Mouse (Mus musculus): Measurements from ENCODE around the gene Foxn1.

The Foxn1 gene

DNA sequence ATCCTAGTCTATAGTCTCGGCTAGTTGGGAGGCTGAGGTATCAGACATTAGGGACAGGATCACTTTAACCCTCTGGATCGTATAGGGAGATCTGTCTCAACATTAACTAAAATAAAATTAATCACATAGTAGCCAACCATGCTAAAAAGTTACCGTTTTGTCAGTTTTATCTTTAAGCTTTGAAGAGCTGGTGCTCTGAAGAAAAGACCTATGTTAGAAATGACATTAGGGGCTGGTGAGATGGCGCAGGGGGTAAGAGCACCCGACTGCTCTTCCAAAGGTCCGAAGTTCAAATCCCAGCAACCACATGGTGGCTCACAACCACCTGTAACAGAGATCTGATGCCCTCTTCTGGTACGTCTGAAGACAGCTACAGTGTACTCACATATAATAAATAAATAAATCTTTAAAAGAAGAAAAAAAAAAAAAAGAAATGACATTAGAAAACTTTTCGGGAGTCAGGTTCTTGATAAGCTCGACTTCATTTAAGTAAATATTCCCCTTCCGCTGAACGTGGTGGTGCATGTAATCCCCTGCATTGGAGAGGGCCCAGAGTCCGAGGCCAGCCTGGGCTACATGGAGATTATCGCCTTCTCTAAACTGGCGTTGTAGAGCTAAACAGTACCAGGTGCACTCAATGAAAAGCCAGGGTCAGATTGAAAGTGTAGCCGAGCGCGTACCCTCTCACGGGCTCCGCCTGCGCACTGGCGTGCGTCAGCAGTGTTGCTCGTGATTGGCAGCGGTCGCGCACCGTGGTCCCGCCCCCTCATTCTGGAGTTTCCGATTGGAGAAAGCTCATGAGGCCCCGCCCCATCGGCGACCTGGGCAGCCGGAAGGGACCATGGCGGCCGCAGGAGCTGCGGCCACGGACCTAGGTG is 58.5 kb downstream of the Foxn1 start, which contains the start of gene Pigs:
Pigs (plus strand) TSS at position 782 of the 878 bp plus-strand sequence.
- DNase-seq (ENCODE audit: low spot score in 2 of 2), result peak; percentile 93 to 94

- DNase-seq (ENCODE audit: low spot score in 2 of 2), result no peak
These were observed 59.1 kb downstream of the Foxn1 start for GRCm38 (mm10) chr11:78327215-78327614.

DNA sequence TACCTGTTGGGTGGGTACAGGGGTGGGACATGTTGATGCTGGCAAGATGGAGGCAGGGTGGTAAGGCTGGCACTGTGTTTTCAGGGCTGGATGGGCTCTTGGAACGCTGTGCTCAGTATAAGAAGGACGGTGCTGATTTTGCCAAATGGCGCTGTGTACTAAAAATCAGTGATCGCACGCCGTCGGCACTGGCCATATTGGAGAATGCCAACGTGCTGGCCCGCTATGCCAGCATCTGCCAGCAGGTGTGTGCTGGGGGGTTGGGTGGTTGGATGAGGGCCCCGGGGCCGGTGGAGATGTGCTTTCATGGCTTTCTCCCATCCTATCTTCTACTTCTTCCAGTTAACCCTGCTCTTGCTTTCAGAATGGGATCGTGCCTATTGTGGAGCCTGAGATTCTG is 61.4 kb downstream of the Foxn1 start:
- no peak for DNase-seq (ENCODE audit: low spot score in 2 of 2)

- peak in 1 of 2 experiments; percentile 28 for DNase-seq (ENCODE audit: low spot score in 2 of 2)
These were observed 62.2 kb downstream of the Foxn1 start for GRCm38 (mm10) chr11:78324000-78324785.

DNA sequence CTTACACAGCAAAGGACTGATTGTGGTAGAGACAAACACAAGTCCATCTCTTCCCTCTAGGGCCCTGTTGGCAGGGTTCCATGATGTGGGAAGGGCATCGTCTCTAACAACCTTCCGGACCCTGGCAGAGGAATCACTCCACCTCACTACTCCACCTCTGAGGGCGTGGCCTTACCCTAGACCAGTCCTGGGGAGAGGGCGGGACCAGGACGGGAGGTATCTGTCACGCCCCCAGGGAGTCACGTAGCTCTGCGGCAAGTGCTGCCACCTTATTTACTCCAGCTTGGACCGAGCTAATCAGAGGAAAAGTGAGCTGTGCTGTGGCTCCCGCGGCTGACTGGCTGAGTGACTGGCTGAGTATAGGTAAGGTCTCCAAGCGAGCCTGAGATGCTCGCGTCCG is 63.5 kb downstream of the Foxn1 start, which contains the start of gene Aldoc:
Aldoc (plus strand) TSS at position 109 of the 400 bp plus-strand sequence.
- peak; percentile 75 to 82 for DNase-seq (ENCODE audit: low spot score in 2 of 2)

DNA sequence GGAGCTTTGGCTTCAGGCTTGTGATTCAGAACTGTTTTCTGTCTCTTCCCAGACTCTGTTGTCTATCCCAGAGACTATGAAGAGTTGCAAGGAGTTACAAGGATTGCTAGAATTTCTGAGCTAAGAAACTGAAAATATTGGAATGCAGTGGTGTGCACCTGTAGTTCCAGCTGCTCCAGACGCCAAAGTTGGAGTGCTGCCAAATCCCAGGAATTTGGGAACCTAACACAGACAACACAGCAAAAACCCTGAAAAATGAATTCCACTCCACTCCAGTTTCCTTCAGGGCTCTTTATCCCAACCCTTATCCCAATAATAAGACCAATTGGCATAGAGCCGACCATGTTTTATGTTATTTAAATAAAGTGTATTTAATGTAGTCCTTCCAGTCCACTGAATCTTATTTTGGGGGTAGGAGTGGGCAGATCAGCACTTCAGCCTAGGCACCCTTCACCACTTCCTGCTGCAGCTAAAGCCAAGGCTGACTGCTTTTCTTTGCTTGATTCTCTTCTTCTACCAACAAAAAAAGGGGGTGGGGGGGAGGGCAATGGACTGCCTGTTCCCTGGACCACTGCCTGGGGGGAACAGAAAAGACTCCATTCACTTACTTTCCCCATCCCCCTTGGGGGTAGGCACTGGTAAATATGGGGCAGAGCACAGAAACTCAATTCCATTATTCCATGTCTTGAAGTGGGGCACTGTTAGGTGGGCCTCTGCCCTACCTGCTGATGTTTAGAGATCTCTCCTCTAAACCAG is 64.1 kb downstream of the Foxn1 start:
- DNase-seq (ENCODE audit: low spot score in 2 of 2), result no peak

- DNase-seq (ENCODE audit: low spot score in 2 of 2), result no peak
These were observed 67.9 kb downstream of the Foxn1 start for GRCm38 (mm10) chr11:78318411-78318810.

DNA sequence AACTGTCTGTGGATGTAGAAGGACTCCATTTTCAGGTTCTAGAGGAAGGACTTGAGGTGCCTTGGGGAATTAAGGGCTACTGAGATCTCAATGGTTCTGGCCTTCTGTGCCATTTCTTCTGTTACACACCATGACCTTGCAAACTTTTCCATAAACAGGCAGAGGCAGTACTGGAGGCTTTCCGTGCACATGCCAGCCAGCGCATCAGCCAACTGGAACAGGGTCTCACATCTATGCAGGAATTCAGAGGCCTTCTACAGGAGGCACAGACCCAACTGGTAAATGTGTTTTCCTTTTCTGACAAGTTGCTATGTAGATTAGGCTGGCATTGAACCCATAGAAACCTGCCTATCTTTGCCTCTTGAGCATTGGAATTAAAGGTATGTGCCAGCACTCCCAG is 72.7 kb downstream of the Foxn1 start:
- DNase-seq (ENCODE audit: low spot score in 2 of 2), result no peak

GRCm38 (mm10) chr11:78310861-78311511 is 75.4 kb downstream of the Foxn1 start:
- DNase-seq (ENCODE audit: low spot score in 2 of 2), result no peak
